Mouse (Mus musculus): ENCODE measurements at regions not wholly inside any gene's neighbourhood (a gene's known extent, or its start where the extent isn't known, plus 50 kb on each side); places are given as distances from the start of the nearest gene placed in this dataset.

DNA sequence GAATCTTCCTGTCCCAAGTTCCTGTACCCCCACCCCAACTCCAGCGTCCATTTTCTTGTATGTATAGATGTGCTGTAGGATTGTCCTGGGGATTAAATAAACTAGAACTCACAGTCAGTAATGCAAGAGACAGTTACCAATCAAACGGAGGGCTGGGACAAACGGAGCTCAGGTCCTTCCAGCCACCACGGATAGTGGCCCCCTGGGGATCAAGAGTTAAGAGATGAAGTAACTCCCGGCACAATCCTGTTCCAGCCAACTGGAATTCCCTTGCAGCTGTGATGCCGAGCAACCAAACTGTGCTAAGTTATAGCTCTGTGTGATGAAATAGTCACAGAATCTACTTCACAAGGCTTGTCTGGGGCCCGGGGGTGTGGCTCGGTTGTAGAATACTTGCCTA is 67.4 kb upstream of the Cpsf6 start:
- Histone ChIP-seq H3K9ac (ENCODE audit: low read length) (no peak overlapping the region), H3K27ac (replicated peaks; ENCODE audit: low read depth, low read length) (no peak overlapping the region), H3K9me3 (ENCODE audit: control insufficient read depth, low read length) (no peaks in the 10 kb centered on the region), H3K36me3 (ENCODE audit: control insufficient read depth, insufficient read depth, low read length) (no peaks in the 10 kb centered on the region), H3K4me3 (ENCODE audit: low read depth, low read length) (no peak overlapping the region), H3K4me1 (ENCODE audit: control insufficient read depth, insufficient read depth, low read length) (no peaks in the 10 kb centered on the region), H3K27me3 (ENCODE audit: control insufficient read depth, insufficient read depth, low read length) (no peaks in the 10 kb centered on the region), H3K4me2 (ENCODE audit: low read depth, severe bottlenecking) (no peak overlapping the region)
- DNase-seq (ENCODE audit: low spot score) (no peak), ATAC-seq (ENCODE audit: insufficient number of reproducible peaks, low FRiP score, low TSS enrichment, low read depth) (no peak)
- 65% methylated on average over 8 of the region's 8 CpGs for WGBS

DNA sequence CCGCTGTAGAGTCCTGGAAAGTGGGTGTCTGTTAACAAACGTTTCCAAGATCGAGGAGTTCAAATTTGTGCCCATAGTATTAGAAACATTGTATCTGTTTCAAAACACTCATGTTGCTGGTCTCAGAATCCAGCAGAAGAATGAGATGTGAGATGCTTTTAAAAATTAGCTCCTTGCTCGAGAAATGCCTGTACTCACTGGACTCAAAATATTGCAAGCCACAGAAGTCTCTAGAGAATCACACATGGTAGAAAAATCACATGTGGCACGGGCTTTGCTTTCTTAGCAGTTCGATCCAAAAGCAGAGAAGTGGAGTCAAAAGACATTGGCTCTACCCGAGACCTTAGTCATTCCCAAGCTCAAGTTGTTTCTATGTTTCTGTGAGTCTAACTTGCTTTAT is 67.0 kb upstream of the Cpsf6 start:
- 85% methylated on average over 7 of the region's 7 CpGs for WGBS
- H3K4me3 ChIP-seq (ENCODE audit: low read depth, low read length): no peak overlapping the region
- no peak for ATAC-seq (ENCODE audit: insufficient number of reproducible peaks, low FRiP score, low TSS enrichment, low read depth)

DNA sequence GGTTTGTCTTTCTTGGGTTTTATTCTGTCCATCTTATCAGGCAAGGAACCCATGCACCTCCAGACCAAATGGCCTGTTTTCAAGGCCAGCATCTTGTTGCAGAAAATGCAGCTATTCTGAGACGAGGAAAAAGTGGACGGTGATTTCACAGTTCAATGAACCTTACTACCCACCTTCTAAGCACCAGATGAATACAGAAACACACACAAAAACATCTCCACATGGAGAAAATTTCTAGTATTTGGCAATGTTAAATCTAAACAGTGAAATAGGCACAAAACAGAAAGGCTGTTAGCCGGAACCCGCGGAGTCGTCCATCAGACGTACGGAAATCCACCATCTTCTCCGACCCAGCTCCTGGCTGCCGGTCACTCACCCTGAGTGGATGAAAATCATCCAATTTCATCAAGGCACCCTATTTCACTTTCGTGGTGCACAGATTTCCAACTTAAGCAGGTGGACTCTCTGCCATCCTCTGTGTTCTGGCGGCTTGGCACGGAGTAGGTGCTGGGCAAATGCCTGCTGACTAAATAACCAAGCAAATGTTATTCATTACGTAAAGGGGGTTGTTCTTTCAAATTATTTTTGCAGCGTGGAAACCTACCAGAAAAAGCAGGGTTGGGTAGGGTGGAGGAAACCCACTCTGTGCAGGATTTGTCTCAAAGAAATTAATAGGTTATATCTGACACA is 66.1 kb upstream of the Cpsf6 start:
- Histone ChIP-seq H3K4me1 (ENCODE audit: control insufficient read depth, insufficient read depth, low read length) (no peaks in the 10 kb centered on the region), H3K27ac (replicated peaks; ENCODE audit: low read depth, low read length) (no peak overlapping the region), H3K27me3 (ENCODE audit: control insufficient read depth, insufficient read depth, low read length) (no peaks in the 10 kb centered on the region), H3K4me2 (ENCODE audit: low read depth, severe bottlenecking) (no peak overlapping the region), H3K9ac (ENCODE audit: low read length) (no peak overlapping the region), H3K9me3 (ENCODE audit: control insufficient read depth, low read length) (no peaks in the 10 kb centered on the region), H3K4me3 (ENCODE audit: low read depth, low read length) (no peak overlapping the region), H3K36me3 (ENCODE audit: control insufficient read depth, insufficient read depth, low read length) (no peaks in the 10 kb centered on the region)
- DNase-seq (ENCODE audit: low spot score) (no peak), ATAC-seq (ENCODE audit: insufficient number of reproducible peaks, low FRiP score, low TSS enrichment, low read depth) (no peak)
- WGBS: 92% methylated on average over 15 of the region's 15 CpGs

More for the DNA sequence above, 67.0 kb upstream of the Cpsf6 start:
- H3K9me3 ChIP-seq (ENCODE audit: control insufficient read depth, low read length): no peaks in the 10 kb centered on the region
- no peak overlapping the region for H3K4me2 ChIP-seq (ENCODE audit: low read depth, severe bottlenecking)
- no peaks in the 10 kb centered on the region for H3K36me3 ChIP-seq (ENCODE audit: control insufficient read depth, insufficient read depth, low read length)
- H3K9ac ChIP-seq (ENCODE audit: low read length): no peak overlapping the region
- H3K4me1 ChIP-seq (ENCODE audit: control insufficient read depth, insufficient read depth, low read length): no peaks in the 10 kb centered on the region
- no peak for DNase-seq (ENCODE audit: low spot score)
- H3K27me3 ChIP-seq (ENCODE audit: control insufficient read depth, insufficient read depth, low read length): no peaks in the 10 kb centered on the region
- H3K27ac ChIP-seq (replicated peaks; ENCODE audit: low read depth, low read length): no peak overlapping the region

DNA sequence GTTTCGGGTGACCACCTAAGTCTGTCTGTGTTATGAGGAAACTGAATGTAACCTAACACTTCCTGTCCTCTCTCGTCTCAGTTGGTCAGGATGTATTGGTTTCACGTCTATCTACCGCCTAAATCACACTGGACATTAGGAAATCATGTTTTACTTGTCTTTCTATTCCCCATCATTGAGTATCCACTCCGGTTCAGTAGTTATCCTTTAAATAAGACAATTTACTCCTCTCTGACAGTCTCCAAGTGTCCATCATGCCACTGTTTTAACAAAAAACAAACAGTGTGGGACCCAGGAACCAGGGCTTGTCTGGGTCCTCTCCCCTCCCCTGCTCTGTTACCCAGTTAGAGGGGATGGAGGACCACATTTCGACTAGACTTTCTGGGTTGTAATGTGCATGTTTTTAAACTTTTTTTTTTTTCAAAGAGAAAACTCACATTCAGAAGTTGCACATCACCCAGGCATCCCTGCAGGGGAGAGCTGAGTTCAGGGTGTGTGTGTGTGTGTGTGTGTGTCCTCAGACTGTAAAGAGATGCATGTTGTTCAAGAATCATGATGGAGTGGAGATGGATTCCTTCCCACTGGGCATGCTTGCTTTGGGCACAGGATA is 65.5 kb upstream of the Cpsf6 start:
- Histone ChIP-seq H3K9me3 (ENCODE audit: control insufficient read depth, low read length) (no peaks in the 10 kb centered on the region), H3K36me3 (ENCODE audit: control insufficient read depth, insufficient read depth, low read length) (no peaks in the 10 kb centered on the region)
- ATAC-seq (ENCODE audit: insufficient number of reproducible peaks, low FRiP score, low TSS enrichment, low read depth): no peak

DNA sequence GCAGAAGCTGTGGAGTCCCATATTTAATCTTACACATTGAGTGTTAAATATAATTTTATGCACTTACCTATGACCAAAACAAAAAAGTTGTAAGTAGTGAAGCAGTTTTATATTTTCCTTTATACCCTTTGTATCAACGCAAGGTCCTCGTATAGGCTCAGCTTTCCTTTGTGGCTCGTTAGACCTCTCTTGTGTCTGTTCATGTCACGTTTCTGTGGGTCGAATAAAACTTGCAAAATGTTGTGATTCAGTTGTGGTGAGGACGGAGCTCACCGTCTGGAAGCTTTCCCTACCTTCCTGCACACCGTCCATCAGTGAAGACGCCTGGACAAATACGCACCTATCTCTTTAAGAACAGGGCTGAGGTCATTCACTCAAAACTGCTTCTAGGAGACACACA is 64.9 kb upstream of the Cpsf6 start:
- ATAC-seq (ENCODE audit: insufficient number of reproducible peaks, low FRiP score, low TSS enrichment, low read depth): no peak
- 83% methylated on average over 10 of the region's 10 CpGs for WGBS
- H3K4me3 ChIP-seq (ENCODE audit: low read depth, low read length): no peak overlapping the region

More for the DNA sequence above, 65.5 kb upstream of the Cpsf6 start:
- Histone ChIP-seq H3K4me1 (ENCODE audit: control insufficient read depth, insufficient read depth, low read length) (no peaks in the 10 kb centered on the region), H3K9ac (ENCODE audit: low read length) (no peak overlapping the region; the same call in 1 of the 2 replicates), H3K27me3 (ENCODE audit: control insufficient read depth, insufficient read depth, low read length) (no peaks in the 10 kb centered on the region), H3K4me2 (ENCODE audit: low read depth, severe bottlenecking) (no peak overlapping the region), H3K27ac (replicated peaks; ENCODE audit: low read depth, low read length) (no peak overlapping the region), H3K4me3 (ENCODE audit: low read depth, low read length) (no peak overlapping the region)
- 62% methylated on average over 6 of the region's 6 CpGs for WGBS
- DNase-seq (ENCODE audit: low spot score): no peak

DNA sequence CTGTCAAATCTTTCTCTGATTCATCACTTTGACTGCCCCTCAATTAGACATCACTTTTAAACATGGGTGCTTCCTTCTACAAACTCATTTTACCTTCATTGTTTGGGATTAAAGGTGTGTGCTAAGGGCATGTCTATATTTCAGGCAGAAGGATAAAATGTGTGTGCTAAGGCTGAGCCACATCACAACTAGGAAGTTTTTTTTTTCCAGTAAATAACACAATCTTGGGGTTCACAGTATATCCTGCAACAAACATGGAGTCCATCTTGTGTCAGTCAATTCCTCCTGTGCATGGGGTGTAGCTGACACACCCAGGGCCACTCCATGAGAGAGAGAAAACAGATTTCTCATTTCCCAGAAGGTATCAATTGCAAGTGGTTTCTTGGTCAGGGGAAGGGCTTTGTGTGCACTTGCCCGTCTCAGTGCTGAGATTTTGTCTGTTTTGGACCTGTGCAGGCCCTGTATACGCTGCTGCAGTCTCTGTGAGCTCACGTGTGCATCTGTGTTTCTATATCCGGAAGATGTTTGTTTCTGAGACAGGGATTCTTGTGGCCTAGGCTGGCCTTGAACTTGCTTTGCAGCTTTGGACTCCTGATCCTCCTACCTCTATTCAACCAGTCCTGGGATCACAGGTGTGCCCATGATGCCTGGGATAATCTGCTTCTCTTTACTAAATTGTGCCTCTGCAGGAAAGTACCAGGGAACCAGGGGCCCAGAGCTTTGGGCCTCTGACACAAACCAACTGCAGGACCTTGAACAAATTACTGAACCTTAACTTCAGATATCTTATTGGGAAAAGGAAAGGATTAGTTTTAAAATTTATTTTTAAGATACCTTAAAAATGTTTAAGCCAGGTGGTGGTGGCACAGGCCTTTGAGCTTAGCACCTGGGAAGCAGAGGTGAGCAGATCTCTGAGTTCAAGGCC is 63.9 kb upstream of the Cpsf6 start:
- Histone ChIP-seq H3K36me3 (ENCODE audit: control insufficient read depth, insufficient read depth, low read length) (no peaks in the 10 kb centered on the region), H3K4me1 (ENCODE audit: control insufficient read depth, insufficient read depth, low read length) (no peaks in the 10 kb centered on the region), H3K27ac (replicated peaks; ENCODE audit: low read depth, low read length) (no peak overlapping the region), H3K4me2 (ENCODE audit: low read depth, severe bottlenecking) (no peak overlapping the region), H3K4me3 (ENCODE audit: low read depth, low read length) (no peak overlapping the region), H3K9ac (ENCODE audit: low read length) (no peak overlapping the region), H3K9me3 (ENCODE audit: control insufficient read depth, low read length) (no peaks in the 10 kb centered on the region), H3K27me3 (ENCODE audit: control insufficient read depth, insufficient read depth, low read length) (no peaks in the 10 kb centered on the region)
- ATAC-seq (ENCODE audit: insufficient number of reproducible peaks, low FRiP score, low TSS enrichment, low read depth): no peak
- DNase-seq (ENCODE audit: low spot score): no peak
- 89% methylated on average over 4 of the region's 4 CpGs for WGBS

More for the DNA sequence above, 64.9 kb upstream of the Cpsf6 start:
- no peak for DNase-seq (ENCODE audit: low spot score)
- H3K4me2 ChIP-seq (ENCODE audit: low read depth, severe bottlenecking): no peak overlapping the region
- no peaks in the 10 kb centered on the region for H3K9me3 ChIP-seq (ENCODE audit: control insufficient read depth, low read length)
- H3K9ac ChIP-seq (ENCODE audit: low read length): peak overlapping the region; percentile 23; the same call in 1 of the 2 replicates
- H3K27ac ChIP-seq (replicated peaks; ENCODE audit: low read depth, low read length): no peak overlapping the region
- no peaks in the 10 kb centered on the region for H3K27me3 ChIP-seq (ENCODE audit: control insufficient read depth, insufficient read depth, low read length)
- no peaks in the 10 kb centered on the region for H3K4me1 ChIP-seq (ENCODE audit: control insufficient read depth, insufficient read depth, low read length)
- H3K36me3 ChIP-seq (ENCODE audit: control insufficient read depth, insufficient read depth, low read length): no peaks in the 10 kb centered on the region

DNA sequence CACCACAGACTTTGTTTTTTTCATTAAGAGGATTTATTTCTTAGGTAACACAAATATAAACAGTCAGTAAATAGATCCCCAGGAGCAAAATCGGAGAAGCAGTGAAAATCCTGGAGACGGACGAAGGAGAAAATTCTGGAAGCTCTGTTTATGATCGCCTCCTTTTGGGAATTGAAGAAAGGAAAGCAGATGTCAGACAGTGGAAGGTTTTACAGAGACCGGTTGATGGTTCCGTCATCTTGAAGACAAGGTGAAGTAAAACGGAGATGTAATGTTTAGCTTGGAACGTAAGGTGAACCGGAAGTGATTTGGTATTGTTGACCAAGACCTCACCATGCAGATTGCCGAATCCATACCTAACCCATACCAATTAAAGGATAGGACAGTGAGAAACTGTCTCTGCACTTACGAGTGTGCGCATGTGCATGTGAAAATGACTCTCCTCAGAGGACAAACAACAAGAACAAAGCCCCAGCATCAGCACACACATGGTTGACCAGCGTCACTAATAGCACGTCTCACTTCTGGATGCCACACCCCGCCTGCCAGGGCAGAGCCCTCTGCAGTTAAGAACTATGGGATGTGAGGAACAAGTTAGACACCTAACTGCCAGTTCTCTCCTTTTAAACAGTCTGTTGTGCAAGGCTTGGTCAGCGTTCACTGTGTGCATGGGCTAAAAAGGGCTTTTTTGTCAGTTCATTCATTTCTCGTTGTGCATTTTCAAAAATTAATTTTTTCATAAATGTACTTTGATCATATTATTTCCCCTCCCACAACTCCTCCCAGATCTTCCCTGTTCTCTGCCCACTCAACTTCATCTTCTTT is 62.4 kb upstream of the Cpsf6 start:
- no peak overlapping the region for H3K4me3 ChIP-seq (ENCODE audit: low read depth, low read length)
- ATAC-seq (ENCODE audit: insufficient number of reproducible peaks, low FRiP score, low TSS enrichment, low read depth) (no peak), DNase-seq (ENCODE audit: low spot score) (no peak)
- no peaks in the 10 kb centered on the region for H3K9me3 ChIP-seq (ENCODE audit: control insufficient read depth, low read length)
- H3K36me3 ChIP-seq (ENCODE audit: control insufficient read depth, insufficient read depth, low read length): no peaks in the 10 kb centered on the region
- 93% methylated on average over 17 of the region's 17 CpGs for WGBS
- H3K4me1 ChIP-seq (ENCODE audit: control insufficient read depth, insufficient read depth, low read length): no peaks in the 10 kb centered on the region
- no peak overlapping the region for H3K4me2 ChIP-seq (ENCODE audit: low read depth, severe bottlenecking)
- H3K9ac ChIP-seq (ENCODE audit: low read length): no peak overlapping the region
- H3K27me3 ChIP-seq (ENCODE audit: control insufficient read depth, insufficient read depth, low read length): no peaks in the 10 kb centered on the region
- H3K27ac ChIP-seq (replicated peaks; ENCODE audit: low read depth, low read length): no peak overlapping the region
